In genomic region chr10:17989136-17989535, GRCm38 (mm10) we compare ENCODE assay signal across 19 mouse cellular contexts. TPM values are rescaled to one million over a fixed set of nuclear protein-coding genes. Genes with fewer than 3 reads are reported as not detected.
DNase-seq lines count a peak whose midpoint lies in the region; ATAC-seq and TF ChIP-seq lines count a peak whose summit lies in the region.
"Had no signal": no experiment of that assay in that cellular context is flagged by ENCODE, and none has a peak within 500 bp of the region (broad histone marks: within the 10 kb centered on the region; RNA-seq: fewer than 3 reads in every experiment).

No protein-coding gene starts in this region.

- DNase-seq in B cell, adult 2 months = peak; percentile 16 to 19
- peak; percentile 25 for DNase-seq in CH12.LX (ENCODE audit: extremely low read depth)
- peak; percentile 81 for DNase-seq in induced T-regulatory cell, adult 2 months (ENCODE audit: low read depth)
- DNase-seq in naive thymus-derived CD4-positive, alpha-beta T cell, adult 2 months (ENCODE audit: low read depth) = peak; percentile 54
- no peak for DNase-seq in cerebellum, postnatal 14 days
- DNase-seq: adrenal gland, adult 8-10 months; cerebellum, adult 9-10 months; gastrocnemius, postnatal 14 days; heart, postnatal 14 days; liver, embryonic 13.5 days; lung, postnatal 10 days; right cerebral cortex, postnatal 4 days had no signal

- H3K36me3 ChIP-seq in CH12.LX (replicated peaks in 1 of 2; ENCODE audit: control insufficient read depth in 1 of 2, insufficient read depth in 1 of 2, low read length in 1 of 2) = no peaks in the 10 kb centered on the region
- H3K36me3 ChIP-seq in liver, embryonic 12.5 days = no peaks in the 10 kb centered on the region
- H3K36me3 ChIP-seq: heart, embryonic 10.5 days; limb, embryonic 10.5 days; liver, embryonic 13.5 days; midbrain, embryonic 15.5 days; neural tube, embryonic 13.5 days had no signal

- H3K4me1 ChIP-seq in CH12.LX (ENCODE audit: control insufficient read depth in 1 of 2, insufficient read depth in 2 of 2) = peaks cover 4 to 31% of the 10 kb centered on the region in 2 experiments; a peak in 2 of 4 replicates
- H3K4me1 ChIP-seq in liver, embryonic 12.5 days = no peaks in the 10 kb centered on the region
- H3K4me1 ChIP-seq: heart, embryonic 10.5 days; limb, embryonic 10.5 days; liver, embryonic 13.5 days; midbrain, embryonic 15.5 days; neural tube, embryonic 13.5 days had no signal

- TF ChIP-seq RAD21 in CH12.LX (IDR thresholded peaks at IDR 0.05; ENCODE audit: low read depth, low read length) = no peak

- no peaks in the 10 kb centered on the region for H3K9me3 ChIP-seq in CH12.LX (replicated peaks; ENCODE audit: low read length)
- H3K9me3 ChIP-seq in liver, embryonic 12.5 days (replicated peaks) = no peaks in the 10 kb centered on the region
- H3K9me3 ChIP-seq: heart, embryonic 10.5 days; limb, embryonic 10.5 days; liver, embryonic 13.5 days; midbrain, embryonic 15.5 days; neural tube, embryonic 13.5 days had no signal

- in situ Hi-C loops in CH12.LX (cut with MboI; ENCODE audit: low pct_ligation_motif_present, low pct_unique_long_range_greater_than_20kb, low sequenced_read_pairs) = no loop called here

- peak overlapping the region; percentile 61 for H3K9ac ChIP-seq in CH12.LX (ENCODE audit: insufficient read depth, low read depth)
- no peak overlapping the region for H3K9ac ChIP-seq in liver, embryonic 12.5 days
- H3K9ac ChIP-seq: liver, embryonic 13.5 days; midbrain, embryonic 15.5 days; neural tube, embryonic 13.5 days had no signal

- dilution Hi-C loops in CH12.LX (cut with MboI; ENCODE audit: extremely low pct_ligation_motif_present, extremely low pct_unique_long_range_greater_than_20kb, low sequenced_read_pairs) = no loop called here

- TF ChIP-seq POLR2A in CH12.LX (IDR thresholded peaks at IDR 0.05; ENCODE audit: low read depth, low read length) = no peak

- H3K4me3 ChIP-seq in CH12.LX (replicated peaks in 1 of 3; ENCODE audit: low read depth in 2 of 3, low read length in 2 of 3, poor library complexity in 1 of 3) = peak overlapping the region; percentile 32 to 54 (median 36)
- H3K4me3 ChIP-seq in liver, embryonic 12.5 days = no peak overlapping the region
- H3K4me3 ChIP-seq: erythroblast, embryonic 14.5 days; heart, embryonic 10.5 days; limb, embryonic 10.5 days; liver, embryonic 13.5 days; midbrain, embryonic 15.5 days; neural tube, embryonic 13.5 days had no signal

- H3K27me3 ChIP-seq in CH12.LX (replicated peaks) = no peaks in the 10 kb centered on the region
- H3K27me3 ChIP-seq in liver, embryonic 12.5 days (replicated peaks) = no peaks in the 10 kb centered on the region
- H3K27me3 ChIP-seq: liver, embryonic 13.5 days; midbrain, embryonic 15.5 days; neural tube, embryonic 13.5 days had no signal

- no peaks in the 10 kb centered on the region for H3K79me2 ChIP-seq in CH12.LX (replicated peaks; ENCODE audit: control insufficient read depth, extremely low read depth, insufficient read depth, poor library complexity, severe bottlenecking)

- TF ChIP-seq CTCF in CH12.LX (conservative IDR thresholded peaks at IDR 0.05 in 1 of 2, IDR thresholded peaks at IDR 0.05 in 1 of 2; ENCODE audit: low read depth in 2 of 2, low read length in 2 of 2) = no peak

- TF ChIP-seq EP300 in CH12.LX (IDR thresholded peaks at IDR 0.05; ENCODE audit: low read length) = no peak

- no peak for ATAC-seq in liver, embryonic 12.5 days
- no peak for ATAC-seq in erythroblast, adult 5-6 weeks (replicated peaks; ENCODE audit: low FRiP score, poor library complexity, severe bottlenecking)
- ATAC-seq: midbrain, embryonic 15.5 days had no signal

- WGBS in liver, embryonic 12.5 days (ENCODE audit: insufficient replicate concordance) = 51% methylated on average over 6 of the region's 6 CpGs

- H3K27ac ChIP-seq in CH12.LX (ENCODE audit: insufficient read depth, low read depth) = no peak overlapping the region
- no peak overlapping the region for H3K27ac ChIP-seq in liver, embryonic 12.5 days
- H3K27ac ChIP-seq: heart, embryonic 10.5 days; limb, embryonic 10.5 days; liver, embryonic 13.5 days; midbrain, embryonic 15.5 days; neural tube, embryonic 13.5 days had no signal

- H3K4me2 ChIP-seq in CH12.LX (ENCODE audit: insufficient read depth, low read depth, poor library complexity, severe bottlenecking) = peak overlapping the region; percentile 53
- H3K4me2 ChIP-seq in liver, embryonic 12.5 days = no peak overlapping the region
- H3K4me2 ChIP-seq: liver, embryonic 13.5 days; midbrain, embryonic 15.5 days; neural tube, embryonic 13.5 days had no signal

TF ChIP-seq in CH12.LX, 34 proteins besides CTCF, POLR2A, EP300 and RAD21:
- TF ChIP-seq TBP (conservative IDR thresholded peaks at IDR 0.05; ENCODE audit: low read depth, low read length) (no peak), MAX (IDR thresholded peaks at IDR 0.05; ENCODE audit: low read length) (no peak), SMC3 (IDR thresholded peaks at IDR 0.05; ENCODE audit: low read depth, low read length) (no peak), ELF1 (IDR thresholded peaks at IDR 0.05; ENCODE audit: low read depth, low read length) (peak; percentile 20; the same call in 1 of the 2 replicates), NELFE (IDR thresholded peaks at IDR 0.05; ENCODE audit: low read depth, low read length) (no peak), IRF4 (IDR thresholded peaks at IDR 0.05; ENCODE audit: low read depth, low read length) (peak; percentile 38; the same call in 1 of the 2 replicates), BHLHE40 (IDR thresholded peaks at IDR 0.05; ENCODE audit: low read depth, low read length) (0 out of 2 replicates have a peak, but pooled peaks have one; percentile 12), UBTF (IDR thresholded peaks at IDR 0.05; ENCODE audit: low read depth, low read length) (no peak), PAX5 (IDR thresholded peaks at IDR 0.05; ENCODE audit: low read length) (no peak), TCF12 (IDR thresholded peaks at IDR 0.05; ENCODE audit: low read depth, low read length) (no peak), ETS1 (conservative IDR thresholded peaks at IDR 0.05; ENCODE audit: low read depth, low read length) (no peak), KAT2A (IDR thresholded peaks at IDR 0.05; ENCODE audit: insufficient replicate concordance, low read length) (no peak)
TF ChIP-seq in CH12.LX: peak in this region for 3.

RNA-seq across cellular contexts. Expression of gene Abracl, which starts 34.0 kb away (rescaled TPM):
- total RNA-seq in CH12.LX (2012; rRNA removed) (86.1 and 106 TPM in 2 replicates), CH12.LX (2014; rRNA removed) (226 and 276 TPM in 2 replicates)
- polyA plus RNA-seq in CH12.LX (2012; ENCODE audit: insufficient read length, low read depth) = 166 and 245 TPM in 2 replicates
- 77.1 and 78.9 TPM in 2 replicates for polyA plus RNA-seq in liver, embryonic 12.5 days (2016; fragmentation: Nextera tagmentation; extraction: Ambion mirVana)
- 51.4 and 73.2 TPM in 2 replicates for total RNA-seq in erythroblast, adult 5-6 weeks (2015; ENCODE audit: low replicate concordance)
- total RNA-seq in erythroblast, adult 5-6 weeks (2017; ENCODE audit: low replicate concordance) = 48.9 and 55.5 TPM in 2 replicates

RNA-seq across cellular contexts. Expression of gene Heca, which starts 41.3 kb away (rescaled TPM):
- 6.6 and 12.4 TPM in 2 replicates for total RNA-seq in CH12.LX (2012; rRNA removed)
- 11.1 and 15.6 TPM in 2 replicates for total RNA-seq in CH12.LX (2014; rRNA removed)
- 9.1 and 10.0 TPM in 2 replicates for polyA plus RNA-seq in CH12.LX (2012; ENCODE audit: insufficient read length, low read depth)
- 2.7 and 3.4 TPM in 2 replicates for polyA plus RNA-seq in liver, embryonic 12.5 days (2016; fragmentation: Nextera tagmentation; extraction: Ambion mirVana)
- 8.4 and 21.7 TPM in 2 replicates for total RNA-seq in erythroblast, adult 5-6 weeks (2015; ENCODE audit: low replicate concordance)
- total RNA-seq in erythroblast, adult 5-6 weeks (2017; ENCODE audit: low replicate concordance) = 19.4 and 21.9 TPM in 2 replicates

Comparison
In these comparisons a context has a peak if more than half of its experiments do, and no peak if none do; other contexts are left out.
1. DNase-seq: peak in B cell, adult 2 months (2 of 2), CH12.LX (single experiment), induced T-regulatory cell, adult 2 months (single experiment) and naive thymus-derived CD4-positive, alpha-beta T cell, adult 2 months (single experiment); none in cerebellum, postnatal 14 days (0 of 2).